Mouse (Mus musculus) lung, adult 2 months (tissue): Measurements from ENCODE around the gene Dars. TPM values are rescaled to one million over a fixed set of nuclear protein-coding genes. Genes with fewer than 3 reads are reported as not detected.
"Not testable (repeated sequence)": the region's sequence is repeated elsewhere in the genome, so short reads cannot be mapped to it uniquely, and the experiment has no call there.

Experiments
- DNase-seq: peaks from one replicate; pipeline ENCODE4 v3.0.0; 2022
- H3K4me1 ChIP-seq: fragments of 200-500 bp; 2 replicates; pipeline ENCODE4 v1.6.1; 2011; ENCODE audit warnings: low read length; ENCODE audit not compliant: control insufficient read depth, insufficient read depth
- H3K4me3 ChIP-seq: fragments of 200-500 bp; replicated peaks from 2 replicates; pipeline ENCODE3; 2011; ENCODE audit warnings: low read depth, mild to moderate bottlenecking, control low read depth, low read length; ENCODE audit errors: extremely low read depth
- CTCF ChIP-seq: fragments of 200-500 bp; IDR thresholded peaks from 2 replicates; pipeline ENCODE4 v1.5.1; 2011; ENCODE audit warnings: mild to moderate bottlenecking, low read length, control low read depth; ENCODE audit not compliant: insufficient read depth
- POLR2A ChIP-seq: fragments of 200-500 bp; IDR thresholded peaks from 2 replicates; pipeline ENCODE4 v1.6.1; 2011; ENCODE audit warnings: low read depth, mild to moderate bottlenecking, control low read depth, low read length, borderline replicate concordance; ENCODE audit errors: extremely low read depth
- WGBS: fragments of 180-500 bp; shearing (Covaris S2); methylation state at CpG from one replicate; pipeline ENCODE4 v1.1.7; 2018; 5-methylcytosine and 5-hydroxymethylcytosine counted together
- polyA plus RNA-seq: library from polyadenylated mRNA; depleted of rRNA; stranded (reverse); fragments of >200 nt; gene quantifications from 2 replicates; pipeline ENCODE4 v1.2.3, GENCODE M21; 2012

Gene Dars
- polyA plus RNA-seq, 1 experiment, result 12.2 TPM

GRCm38 (mm10) chr1:128357452-128357851 is 59.7 kb downstream of the Dars start:
- peaks cover 8% of the 10 kb centered on the region for H3K4me1 ChIP-seq
- H3K4me3 ChIP-seq, result no peak overlapping the region
- no peak for DNase-seq
- TF ChIP-seq POLR2A, result no peak
- no peak for TF ChIP-seq CTCF
- 26% methylated on average over 3 of the region's 3 CpGs for WGBS

- 84% methylated on average over 3 of the region's 3 CpGs for WGBS
- H3K4me3 ChIP-seq, result no peak overlapping the region
- peaks cover under 1% of the 10 kb centered on the region; the same call in 1 of the 2 replicates for H3K4me1 ChIP-seq
- no peak for TF ChIP-seq POLR2A
- no peak for TF ChIP-seq CTCF
- no peak for DNase-seq
These were observed 64.1 kb downstream of the Dars start for GRCm38 (mm10) chr1:128353092-128353491.

- TF ChIP-seq POLR2A, result no peak
- TF ChIP-seq CTCF, result no peak
These were observed 72.9 kb downstream of the Dars start for GRCm38 (mm10) chr1:128344232-128344631.

GRCm38 (mm10) chr1:128337708-128338320 is 79.4 kb downstream of the Dars start:
- no peak for DNase-seq
- TF ChIP-seq CTCF (no peak), POLR2A (no peak)
- no peaks in the 10 kb centered on the region for H3K4me1 ChIP-seq
- WGBS, result 80% methylated on average over 13 of the region's 13 CpGs
- H3K4me3 ChIP-seq, result no peak overlapping the region

More at GRCm38 (mm10) chr1:128344232-128344631, 72.9 kb downstream of the Dars start:
- Histone ChIP-seq H3K4me3 (no peak overlapping the region), H3K4me1 (no peaks in the 10 kb centered on the region)
- DNase-seq, result no peak
- 89% methylated on average over 10 of the region's 10 CpGs for WGBS

- Histone ChIP-seq H3K4me1 (no peaks in the 10 kb centered on the region), H3K4me3 (no peak overlapping the region)
- TF ChIP-seq POLR2A (no peak), CTCF (no peak)
- DNase-seq, result no peak
- 97% methylated on average over 1 of the region's 1 CpGs for WGBS
These were observed 86.9 kb downstream of the Dars start for GRCm38 (mm10) chr1:128330313-128330712.

GRCm38 (mm10) chr1:128328218-128328617 is 89.0 kb downstream of the Dars start, which contains the start of gene Lct:
TSS of gene Lct (minus strand) at chr1:128328318.
- TF ChIP-seq POLR2A (no peak), CTCF (no peak)

GRCm38 (mm10) chr1:128327165-128327564 is 90.0 kb downstream of the Dars start:
- DNase-seq, result no peak
- TF ChIP-seq CTCF, result no peak
- no peak for TF ChIP-seq POLR2A
- Histone ChIP-seq H3K4me3 (no peak overlapping the region), H3K4me1 (no peaks in the 10 kb centered on the region)
- 88% methylated on average over 1 of the region's 1 CpGs for WGBS

More at GRCm38 (mm10) chr1:128328218-128328617, 89.0 kb downstream of the Dars start, which contains the start of gene Lct:
- H3K4me1 ChIP-seq, result no peaks in the 10 kb centered on the region
- H3K4me3 ChIP-seq, result no peak within 1 kb of the TSS
- no peak for DNase-seq
- WGBS, result 78% methylated on average over 3 of the region's 3 CpGs

GRCm38 (mm10) chr1:128324776-128325175 is 92.4 kb downstream of the Dars start:
- no peaks in the 10 kb centered on the region for H3K4me1 ChIP-seq
- H3K4me3 ChIP-seq, result no peak overlapping the region
- WGBS, result 85% methylated on average over 2 of the region's 2 CpGs
- TF ChIP-seq POLR2A, result no peak
- no peak for DNase-seq

GRCm38 (mm10) chr1:128323026-128323643 is 94.0 kb downstream of the Dars start:
- WGBS, result 86% methylated on average over 8 of the region's 8 CpGs
- Histone ChIP-seq H3K4me1 (no peaks in the 10 kb centered on the region), H3K4me3 (no peak overlapping the region)
- no peak for DNase-seq
- TF ChIP-seq CTCF (no peak), POLR2A (no peak)

- H3K4me3 ChIP-seq, DNase-seq, H3K4me1 ChIP-seq: not testable (repeated sequence)
- WGBS, result 88% methylated on average over 6 of the region's 6 CpGs
These were observed 97.9 kb downstream of the Dars start for GRCm38 (mm10) chr1:128319266-128319665.
